Mouse (Mus musculus): ENCODE measurements at regions not wholly inside any gene's neighbourhood (a gene's known extent, or its start where the extent isn't known, plus 50 kb on each side); places are given as distances from the start of the nearest gene placed in this dataset.

GRCm38 (mm10) chr12:118659240-118660120, 186.6 kb upstream of the Sp8 start:
- DNase-seq (ENCODE audit: low read depth, low spot score) = no peak

GRCm38 (mm10) chr12:118650483-118651160, 195.5 kb upstream of the Sp8 start:
- no peak for DNase-seq (ENCODE audit: low read depth, low spot score)

GRCm38 (mm10) chr12:118649323-118649973, 196.7 kb upstream of the Sp8 start:
- no peak for DNase-seq (ENCODE audit: low read depth, low spot score)

GRCm38 (mm10) chr12:118648673-118649072, 197.5 kb upstream of the Sp8 start:
- no peak for DNase-seq (ENCODE audit: low read depth, low spot score)

- DNase-seq (ENCODE audit: low read depth, low spot score) = no peak
Observed at GRCm38 (mm10) chr12:118647270-118648042, 198.7 kb upstream of the Sp8 start.

- no peak for DNase-seq (ENCODE audit: low read depth, low spot score)
Observed at GRCm38 (mm10) chr12:118640925-118641324, 205.2 kb upstream of the Sp8 start.

- DNase-seq (ENCODE audit: low read depth, low spot score) = no peak
Observed at GRCm38 (mm10) chr12:118637214-118637613, 208.9 kb upstream of the Sp8 start.

- DNase-seq (ENCODE audit: low read depth, low spot score) = no peak
Observed at GRCm38 (mm10) chr12:118635456-118635855, 210.7 kb upstream of the Sp8 start.

GRCm38 (mm10) chr12:118630373-118630772, 215.8 kb upstream of the Sp8 start:
- DNase-seq (ENCODE audit: low read depth, low spot score) = no peak

- no peak for DNase-seq (ENCODE audit: low read depth, low spot score)
Observed at GRCm38 (mm10) chr12:118621697-118622485, 224.2 kb upstream of the Sp8 start.

GRCm38 (mm10) chr12:118620847-118621636, 225.1 kb upstream of the Sp8 start:
- no peak for DNase-seq (ENCODE audit: low read depth, low spot score)

- DNase-seq (ENCODE audit: low read depth, low spot score) = no peak
Observed at GRCm38 (mm10) chr12:118597015-118597414, 249.1 kb upstream of the Sp8 start.

- DNase-seq (ENCODE audit: low read depth, low spot score) = no peak
Observed at GRCm38 (mm10) chr12:118594781-118595574, 251.2 kb upstream of the Sp8 start.

- no peak for DNase-seq (ENCODE audit: low read depth, low spot score)
Observed at GRCm38 (mm10) chr12:118583829-118584628, 262.1 kb upstream of the Sp8 start.

- no peak for DNase-seq (ENCODE audit: low read depth, low spot score)
Observed at GRCm38 (mm10) chr12:118569811-118570210, 268.6 kb upstream of the Sp4 start.

- DNase-seq (ENCODE audit: low read depth, low spot score) = no peak
Observed at GRCm38 (mm10) chr12:118566681-118567080, 265.4 kb upstream of the Sp4 start.

- DNase-seq (ENCODE audit: low read depth, low spot score) = no peak
Observed at GRCm38 (mm10) chr12:118564394-118565112, 263.3 kb upstream of the Sp4 start.

GRCm38 (mm10) chr12:118562226-118562625, 261.0 kb upstream of the Sp4 start:
- no peak for DNase-seq (ENCODE audit: low read depth, low spot score)

Measured in embryo, embryonic 11.5 days (tissue).